Mouse (Mus musculus) intestine, embryonic 15.5 days (tissue): Measurements from ENCODE around the gene Fkbp8. TPM values are rescaled to one million over a fixed set of nuclear protein-coding genes. Genes with fewer than 3 reads are reported as not detected.

Experiments used
- ATAC-seq: fragments of 200-750 bp; cut with Nextera tagmentation; 2 replicates; pipeline ENCODE4 v1.8.0; 2017; ENCODE audit warnings: moderate TSS enrichment, moderate library complexity
- H3K27ac ChIP-seq: fragments of 300-500 bp; sonication (generic); 2 replicates; pipeline ENCODE4 v1.5.1; 2015; ENCODE audit warnings: mild to moderate bottlenecking, inconsistent platforms
- H3K27me3 ChIP-seq: fragments of 300-500 bp; sonication (generic); replicated peaks from 2 replicates; pipeline ENCODE4 v1.6.1; 2015; ENCODE audit warnings: inconsistent platforms
- H3K36me3 ChIP-seq: fragments of 300-500 bp; sonication (generic); 2 replicates; pipeline ENCODE4 v1.6.1; 2015; ENCODE audit warnings: inconsistent platforms
- H3K4me1 ChIP-seq: fragments of 300-500 bp; sonication (generic); replicated peaks from 2 replicates; pipeline ENCODE4 v1.6.1; 2015; ENCODE audit warnings: inconsistent platforms
- H3K4me2 ChIP-seq: fragments of 300-500 bp; sonication (generic); replicated peaks from 2 replicates; pipeline ENCODE4 v1.6.1; 2015; ENCODE audit warnings: mild to moderate bottlenecking, inconsistent platforms
- H3K4me3 ChIP-seq: fragments of 300-500 bp; sonication (generic); replicated peaks from 2 replicates; pipeline ENCODE4 v1.5.1; 2015; ENCODE audit warnings: inconsistent platforms
- H3K9ac ChIP-seq: fragments of 300-500 bp; sonication (generic); 2 replicates; pipeline ENCODE4 v1.6.1; 2015; ENCODE audit warnings: inconsistent platforms
- H3K9me3 ChIP-seq: fragments of 300-500 bp; sonication (generic); 2 replicates; pipeline ENCODE4 v1.6.1; 2016; ENCODE audit warnings: inconsistent platforms
- WGBS: fragments of 180-500 bp; shearing (Covaris S2); methylation state at CpG from one replicate; pipeline ENCODE4 v1.1.7; 2015; 5-methylcytosine and 5-hydroxymethylcytosine counted together
- polyA plus RNA-seq: library from polyadenylated mRNA; unstranded; fragments of >200 nt; fragmentation: Nextera tagmentation; extraction: Ambion mirVana; gene quantifications from 2 replicates; pipeline ENCODE4 v1.2.1, GENCODE M21; 2015

Gene Fkbp8
- polyA plus RNA-seq, 1 experiment from 2014 or later: 277 TPM

GRCm38 (mm10) chr8:70519043-70519442 is 8.5 kb upstream of the Fkbp8 start:
- Histone ChIP-seq H3K27ac (no peak overlapping the region), H3K9me3 (no peaks in the 10 kb centered on the region), H3K4me2 (no peak overlapping the region), H3K27me3 (no peaks in the 10 kb centered on the region), H3K36me3 (peaks cover 6% of the 10 kb centered on the region; the same call in 1 of the 2 replicates), H3K4me3 (no peak overlapping the region), H3K9ac (no peak overlapping the region), H3K4me1 (peaks cover 8% of the 10 kb centered on the region; the same call in 1 of the 2 replicates)
- ATAC-seq: no peak
- WGBS: 91% methylated on average over 6 of the region's 6 CpGs

GRCm38 (mm10) chr8:70519606-70520005 is 7.9 kb upstream of the Fkbp8 start:
- H3K27ac ChIP-seq: no peak overlapping the region
- peaks cover 8% of the 10 kb centered on the region; the same call in 1 of the 2 replicates for H3K4me1 ChIP-seq
- H3K4me2 ChIP-seq: no peak overlapping the region
- H3K27me3 ChIP-seq: no peaks in the 10 kb centered on the region
- ATAC-seq: no peak
- no peaks in the 10 kb centered on the region for H3K9me3 ChIP-seq
- H3K4me3 ChIP-seq: no peak overlapping the region
- H3K9ac ChIP-seq: no peak overlapping the region
- 54% methylated on average over 2 of the region's 2 CpGs for WGBS
- H3K36me3 ChIP-seq: peaks cover 6% of the 10 kb centered on the region; the same call in 1 of the 2 replicates

GRCm38 (mm10) chr8:70522592-70523403 is 4.7 kb upstream of the Fkbp8 start:
- ATAC-seq: peak; percentile 91
- under 1% methylated on average over 49 of the region's 51 CpGs for WGBS
- Histone ChIP-seq H3K4me3 (peak overlapping the region; percentile 61), H3K4me1 (peaks cover 13% of the 10 kb centered on the region), H3K9ac (peak overlapping the region; percentile 78), H3K4me2 (peak overlapping the region; percentile 65), H3K27me3 (no peaks in the 10 kb centered on the region), H3K9me3 (no peaks in the 10 kb centered on the region), H3K27ac (peak overlapping the region; percentile 83), H3K36me3 (peaks cover 3% of the 10 kb centered on the region; the same call in 1 of the 2 replicates)

GRCm38 (mm10) chr8:70527111-70527511 is 413 bp upstream of the Fkbp8 start:
- Histone ChIP-seq H3K27ac (peak overlapping the region; percentile 92), H3K4me1 (peaks cover 27% of the 10 kb centered on the region), H3K27me3 (no peaks in the 10 kb centered on the region), H3K9ac (peak overlapping the region; percentile 98), H3K4me2 (peak overlapping the region; percentile 58), H3K4me3 (peak overlapping the region; percentile 88), H3K9me3 (no peaks in the 10 kb centered on the region), H3K36me3 (peaks cover 22% of the 10 kb centered on the region)
- WGBS: 2% methylated on average over 8 of the region's 8 CpGs
- peak; percentile 51 for ATAC-seq

- Histone ChIP-seq H3K9ac (peak overlapping the region; percentile 98), H3K4me1 (peaks cover 23% of the 10 kb centered on the region), H3K9me3 (no peaks in the 10 kb centered on the region), H3K27ac (peak overlapping the region; percentile 92), H3K36me3 (peaks cover 32% of the 10 kb centered on the region), H3K4me3 (peak overlapping the region; percentile 88), H3K27me3 (no peaks in the 10 kb centered on the region), H3K4me2 (peak overlapping the region; percentile 59)
- 22% methylated on average over 13 of the region's 13 CpGs for WGBS
- no peak for ATAC-seq
These were observed 766 bp downstream of the Fkbp8 start for GRCm38 (mm10) chr8:70528182-70528797.

- Histone ChIP-seq H3K4me3 (no peak overlapping the region), H3K9ac (0 out of 2 replicates have a peak overlapping the region, but pooled peaks have one; percentile 4), H3K4me1 (peaks cover 20% of the 10 kb centered on the region), H3K4me2 (peak overlapping the region; percentile 59), H3K27ac (no peak overlapping the region), H3K36me3 (peaks cover 39% of the 10 kb centered on the region), H3K9me3 (no peaks in the 10 kb centered on the region), H3K27me3 (no peaks in the 10 kb centered on the region)
- 75% methylated on average over 5 of the region's 5 CpGs for WGBS
- ATAC-seq: no peak
These were observed 1.8 kb downstream of the Fkbp8 start for GRCm38 (mm10) chr8:70529299-70529698.

- H3K36me3 ChIP-seq: peaks cover 43% of the 10 kb centered on the region
- H3K9ac ChIP-seq: no peak overlapping the region
- no peaks in the 10 kb centered on the region for H3K27me3 ChIP-seq
- no peaks in the 10 kb centered on the region for H3K9me3 ChIP-seq
- peaks cover 20% of the 10 kb centered on the region for H3K4me1 ChIP-seq
- no peak overlapping the region for H3K4me3 ChIP-seq
- no peak for ATAC-seq
- peak overlapping the region; percentile 59; the same call in 1 of the 2 replicates for H3K4me2 ChIP-seq
- WGBS: 94% methylated on average over 3 of the region's 3 CpGs
- no peak overlapping the region for H3K27ac ChIP-seq
These were observed 2.2 kb downstream of the Fkbp8 start for GRCm38 (mm10) chr8:70529741-70530161.

GRCm38 (mm10) chr8:70530314-70530713 is 2.8 kb downstream of the Fkbp8 start:
- Histone ChIP-seq H3K4me1 (peaks cover 20% of the 10 kb centered on the region), H3K4me3 (no peak overlapping the region), H3K9ac (no peak overlapping the region), H3K27ac (no peak overlapping the region), H3K36me3 (peaks cover 46% of the 10 kb centered on the region), H3K4me2 (no peak overlapping the region), H3K9me3 (no peaks in the 10 kb centered on the region), H3K27me3 (no peaks in the 10 kb centered on the region)
- 91% methylated on average over 2 of the region's 2 CpGs for WGBS
- ATAC-seq: no peak

GRCm38 (mm10) chr8:70534281-70534680 is 6.8 kb downstream of the Fkbp8 start:
- Histone ChIP-seq H3K9me3 (no peaks in the 10 kb centered on the region), H3K4me1 (peaks cover 13% of the 10 kb centered on the region), H3K27ac (no peak overlapping the region), H3K9ac (no peak overlapping the region), H3K36me3 (peaks cover 51% of the 10 kb centered on the region), H3K4me3 (no peak overlapping the region), H3K4me2 (no peak overlapping the region), H3K27me3 (no peaks in the 10 kb centered on the region)
- ATAC-seq: no peak
- WGBS: 93% methylated on average over 12 of the region's 12 CpGs

GRCm38 (mm10) chr8:70535221-70535620 is 7.7 kb downstream of the Fkbp8 start:
- Histone ChIP-seq H3K4me3 (no peak overlapping the region), H3K4me2 (no peak overlapping the region), H3K27me3 (no peaks in the 10 kb centered on the region), H3K4me1 (peaks cover 7% of the 10 kb centered on the region), H3K9ac (no peak overlapping the region), H3K36me3 (peaks cover 45% of the 10 kb centered on the region), H3K27ac (no peak overlapping the region), H3K9me3 (no peaks in the 10 kb centered on the region)
- no peak for ATAC-seq
- WGBS: 92% methylated on average over 3 of the region's 3 CpGs

- no peak overlapping the region for H3K9ac ChIP-seq
- H3K9me3 ChIP-seq: no peaks in the 10 kb centered on the region
- 86% methylated on average over 2 of the region's 2 CpGs for WGBS
- H3K4me1 ChIP-seq: peaks cover 12% of the 10 kb centered on the region
- peaks cover 43% of the 10 kb centered on the region for H3K36me3 ChIP-seq
- no peak overlapping the region for H3K4me3 ChIP-seq
- H3K4me2 ChIP-seq: no peak overlapping the region
- no peak for ATAC-seq
- no peak overlapping the region for H3K27ac ChIP-seq
- no peaks in the 10 kb centered on the region for H3K27me3 ChIP-seq
These were observed 8.2 kb downstream of the Fkbp8 start for GRCm38 (mm10) chr8:70535701-70536100.

- H3K4me3 ChIP-seq: peak overlapping the region; percentile 79
- no peaks in the 10 kb centered on the region for H3K9me3 ChIP-seq
- H3K27me3 ChIP-seq: no peaks in the 10 kb centered on the region
- peak overlapping the region; percentile 87 for H3K9ac ChIP-seq
- WGBS: 11% methylated on average over 24 of the region's 24 CpGs
- H3K27ac ChIP-seq: peak overlapping the region; percentile 87
- peaks cover 22% of the 10 kb centered on the region for H3K4me1 ChIP-seq
- peak; percentile 29 for ATAC-seq
- peak overlapping the region; percentile 97 for H3K4me2 ChIP-seq
- H3K36me3 ChIP-seq: peaks cover 19% of the 10 kb centered on the region
These were observed 10.6 kb downstream of the Fkbp8 start for GRCm38 (mm10) chr8:70538024-70538579.
